Mouse (Mus musculus) kidney, postnatal 0 days (tissue): ENCODE results near the gene Kctd2. TPM values are rescaled to one million over a fixed set of nuclear protein-coding genes. Genes with fewer than 3 reads are reported as not detected.

Experiments used
- ATAC-seq: fragments of 200-750 bp; cut with Nextera tagmentation; replicated peaks from 2 replicates; pipeline ENCODE4 v1.8.0; 2017; ENCODE audit warnings: low read depth, moderate number of reproducible peaks, moderate TSS enrichment, moderate library complexity; ENCODE audit not compliant: low FRiP score
- DNase-seq: peaks from one replicate; pipeline ENCODE4 v3.0.0-alpha.2; 2016; ENCODE audit warnings: low spot score
- H3K27ac ChIP-seq: fragments of 300-500 bp; sonication (generic); 2 replicates; pipeline ENCODE4 v1.5.1; 2014; ENCODE audit warnings: mild to moderate bottlenecking
- H3K27me3 ChIP-seq: fragments of 300-500 bp; sonication (generic); 2 replicates; pipeline ENCODE4 v1.6.1; 2014; ENCODE audit warnings: low read length, mixed read lengths; ENCODE audit not compliant: insufficient read depth
- H3K36me3 ChIP-seq: fragments of 300-500 bp; sonication (generic); 2 replicates; pipeline ENCODE4 v1.6.1; 2014; ENCODE audit warnings: low read length, mixed read lengths; ENCODE audit not compliant: insufficient read depth
- H3K4me1 ChIP-seq: fragments of 300-500 bp; sonication (generic); replicated peaks from 2 replicates; pipeline ENCODE4 v1.6.1; 2014; ENCODE audit warnings: antibody characterized with exemption, low read length, mixed read lengths; ENCODE audit not compliant: insufficient read depth
- H3K4me2 ChIP-seq: fragments of 300-500 bp; sonication (generic); 2 replicates; pipeline ENCODE4 v1.6.1; 2014; ENCODE audit warnings: mild to moderate bottlenecking, low read length, moderate library complexity, mixed read lengths
- H3K4me3 ChIP-seq: fragments of 300-500 bp; sonication (generic); replicated peaks from 2 replicates; pipeline ENCODE4 v1.5.1; 2014; ENCODE audit warnings: low read depth, low read length
- H3K9ac ChIP-seq: fragments of 300-500 bp; sonication (generic); 2 replicates; pipeline ENCODE4 v1.6.1; 2014; ENCODE audit warnings: low read depth, low read length
- H3K9me3 ChIP-seq: fragments of 300-500 bp; sonication (generic); replicated peaks from 2 replicates; pipeline ENCODE4 v1.6.1; 2016; ENCODE audit warnings: low read length, inconsistent platforms, mixed read lengths
- CTCF ChIP-seq: IDR thresholded peaks from 2 replicates; pipeline ENCODE4 v1.5.1; 2016; ENCODE audit warnings: antibody characterized with exemption, low read depth, mild to moderate bottlenecking, moderate library complexity
- WGBS: fragments of 180-500 bp; shearing (Covaris S2); extraction: QIAGEN DNeasy Blood & Tissue Kit; methylation state at CpG from one replicate; pipeline ENCODE4 v1.1.7; 2014; 5-methylcytosine and 5-hydroxymethylcytosine counted together
- polyA plus RNA-seq: library from polyadenylated mRNA; unstranded; fragments of >200 nt; fragmentation: Nextera tagmentation; extraction: Ambion mirVana; gene quantifications from 2 replicates; pipeline ENCODE4 v1.2.1, GENCODE M21; 2015

The Kctd2 gene
- polyA plus RNA-seq, 1 experiment from 2014 or later = 22.2 TPM

DNA sequence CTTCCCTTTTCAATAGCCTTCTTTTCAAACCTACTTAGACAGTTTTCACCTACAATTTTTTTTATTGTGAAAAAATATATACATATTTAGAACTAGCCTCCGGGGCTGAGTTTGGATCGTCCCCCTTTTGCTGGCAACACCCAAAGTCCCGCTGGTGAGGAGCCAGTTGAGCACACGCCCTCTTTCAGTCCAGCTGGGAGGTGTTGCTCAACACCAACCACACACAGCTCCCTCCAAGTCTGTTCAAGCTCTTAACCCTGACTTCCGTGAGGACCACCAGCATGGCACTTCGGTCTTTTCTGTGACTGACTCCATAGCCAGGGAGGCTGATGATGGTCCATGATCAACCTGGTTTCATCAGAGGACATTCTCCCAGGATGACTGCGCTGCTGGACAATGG lies 21.8 kb upstream of the Kctd2 start:
- H3K27ac ChIP-seq = no peak overlapping the region

DNA sequence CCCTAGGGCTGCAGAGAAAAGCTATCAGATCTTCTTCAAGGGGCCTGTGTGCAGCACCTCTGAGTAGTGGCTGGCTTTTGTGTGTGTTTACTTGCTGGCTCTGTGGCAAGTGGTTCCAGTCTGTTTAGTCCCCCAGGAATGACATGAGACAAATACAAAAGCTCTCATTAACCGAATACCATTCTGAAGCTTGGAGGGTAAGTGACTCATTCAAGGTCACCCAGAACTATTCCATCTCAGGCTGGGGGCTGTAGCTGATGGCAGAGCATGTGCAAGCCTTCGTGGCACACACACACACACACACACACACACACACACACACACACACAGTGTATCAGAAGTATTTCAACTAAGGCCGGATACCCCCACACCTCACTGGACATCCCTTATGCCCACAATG lies 19.8 kb upstream of the Kctd2 start:
- Histone ChIP-seq H3K9me3 (no peaks in the 10 kb centered on the region), H3K4me1 (peaks cover 8% of the 10 kb centered on the region; the same call in 1 of the 2 replicates), H3K9ac (no peak overlapping the region), H3K4me3 (no peak overlapping the region), H3K27ac (no peak overlapping the region), H3K4me2 (no peak overlapping the region), H3K36me3 (peaks cover 5% of the 10 kb centered on the region; the same call in 1 of the 2 replicates), H3K27me3 (no peaks in the 10 kb centered on the region)
- DNase-seq (no peak), ATAC-seq (no peak)
- no peak for TF ChIP-seq CTCF
- WGBS = 70% methylated on average over 3 of the region's 3 CpGs

More for the DNA sequence above, 21.8 kb upstream of the Kctd2 start:
- Histone ChIP-seq H3K36me3 (peaks cover 14% of the 10 kb centered on the region; the same call in 1 of the 2 replicates), H3K27me3 (no peaks in the 10 kb centered on the region), H3K4me3 (no peak overlapping the region), H3K9ac (no peak overlapping the region), H3K4me1 (no peaks in the 10 kb centered on the region), H3K4me2 (no peak overlapping the region), H3K9me3 (no peaks in the 10 kb centered on the region)
- no peak for DNase-seq
- TF ChIP-seq CTCF = no peak
- ATAC-seq = no peak
- whole genome bisulfite sequencing = 80% methylated on average over 7 of the region's 7 CpGs

DNA sequence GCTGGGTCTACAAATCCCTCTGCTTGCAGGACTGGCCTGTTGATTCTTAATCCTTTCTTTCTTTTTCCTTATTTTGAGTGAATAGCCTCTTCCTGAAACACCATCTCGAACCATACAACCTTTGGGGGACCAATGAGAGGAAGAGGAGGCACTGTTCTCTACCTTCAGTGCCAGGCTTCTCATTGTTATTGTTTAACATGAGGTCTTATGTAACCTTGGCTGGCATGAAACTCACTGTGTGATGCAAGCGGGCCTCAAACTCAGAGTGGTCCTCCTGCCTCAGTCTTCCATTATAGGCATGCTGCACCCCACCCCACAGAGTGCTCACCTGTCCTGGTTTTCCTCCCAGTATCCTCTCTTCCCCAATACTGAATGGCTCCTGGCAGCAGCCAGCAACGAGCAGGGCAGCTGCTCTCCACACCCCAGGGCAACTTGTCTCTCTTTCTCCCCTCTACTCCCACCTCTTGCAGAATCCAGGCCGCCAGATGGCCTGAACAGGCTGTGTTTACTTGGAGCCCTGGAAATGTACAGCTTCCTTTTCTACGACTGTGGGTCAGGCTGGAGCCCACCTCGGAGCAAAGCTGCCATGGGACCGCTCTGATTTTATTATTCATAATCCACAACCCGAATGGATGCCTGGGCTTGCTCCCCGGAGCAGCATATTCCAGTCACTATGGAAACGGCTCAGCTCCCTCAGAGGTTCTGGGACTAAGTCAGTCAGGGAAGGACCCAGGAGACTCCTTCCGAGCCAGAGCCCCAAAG lies 19.1 kb upstream of the Kctd2 start:
- no peak overlapping the region for H3K9ac ChIP-seq
- WGBS = 45% methylated on average over 11 of the region's 11 CpGs
- ATAC-seq = no peak
- no peaks in the 10 kb centered on the region for H3K9me3 ChIP-seq
- DNase-seq = no peak
- H3K4me3 ChIP-seq = no peak overlapping the region
- 0 out of 2 replicates have a peak, but pooled peaks cover 2% of the 10 kb centered on the region for H3K36me3 ChIP-seq
- H3K27ac ChIP-seq = no peak overlapping the region
- H3K4me2 ChIP-seq = no peak overlapping the region
- H3K27me3 ChIP-seq = no peaks in the 10 kb centered on the region
- H3K4me1 ChIP-seq = peaks cover 8% of the 10 kb centered on the region; the same call in 1 of the 2 replicates
- no peak for TF ChIP-seq CTCF

DNA sequence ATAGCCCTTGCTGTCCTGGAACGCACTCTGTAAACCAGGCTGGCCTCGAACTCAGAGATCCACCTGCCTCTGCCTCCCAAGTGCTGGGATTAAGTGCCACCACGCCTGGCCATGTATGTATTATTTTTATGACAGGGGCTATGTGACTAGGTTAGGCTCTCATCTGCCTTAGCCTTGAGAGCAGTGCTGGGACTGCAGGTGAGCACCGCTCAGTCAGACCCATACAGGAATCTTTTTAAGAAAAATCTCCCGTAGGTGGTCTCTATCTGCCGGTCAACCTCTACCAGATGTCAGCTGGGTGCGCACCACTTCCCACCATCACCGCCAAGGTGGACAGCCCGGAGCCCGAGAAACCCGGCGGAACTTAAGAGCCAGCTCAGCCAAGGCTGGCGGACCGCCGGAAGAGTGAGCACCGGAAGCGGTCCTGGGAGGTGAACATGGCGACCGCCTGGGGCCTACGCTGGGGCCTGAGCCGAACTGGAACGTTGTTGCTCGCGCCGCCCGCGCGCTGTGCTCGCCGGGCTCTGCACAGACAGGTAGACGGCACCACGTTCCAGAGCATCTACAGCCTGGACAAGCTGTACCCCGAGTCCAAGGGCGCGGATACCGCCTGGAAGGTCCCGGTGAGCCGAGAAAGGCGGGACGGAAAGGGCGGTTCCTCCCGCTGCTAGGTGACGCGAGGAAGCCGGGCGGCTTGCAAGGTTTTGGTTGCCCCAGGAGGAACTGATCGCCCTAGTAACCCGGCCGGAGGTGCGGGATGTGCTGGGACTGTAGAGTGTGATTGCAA lies 16.4 kb upstream of the Kctd2 start, which contains the start of gene Mrpl58:
Gene Mrpl58 (plus strand): TSS at position 415 of the 787 bp plus-strand sequence.
- no peak for TF ChIP-seq CTCF
- Histone ChIP-seq H3K27ac (peak within 1 kb of the TSS; percentile 82), H3K9ac (peak within 1 kb of the TSS; percentile 92), H3K4me1 (peaks cover 8% of the 10 kb centered on the region; the same call in 1 of the 2 replicates), H3K27me3 (no peaks in the 10 kb centered on the region), H3K4me3 (peak within 1 kb of the TSS; percentile 84), H3K4me2 (peak within 1 kb of the TSS; percentile 90), H3K36me3 (0 out of 2 replicates have a peak, but pooled peaks cover 6% of the 10 kb centered on the region), H3K9me3 (no peaks in the 10 kb centered on the region)
- WGBS = 2% methylated on average over 50 of the region's 50 CpGs
- ATAC-seq = peak; percentile 87
- peak; percentile 91 for DNase-seq

GRCm38 (mm10) chr11:115405723-115406122 lies 14.2 kb upstream of the Kctd2 start:
- Histone ChIP-seq H3K9ac (no peak overlapping the region), H3K27ac (no peak overlapping the region), H3K36me3 (0 out of 2 replicates have a peak, but pooled peaks cover 6% of the 10 kb centered on the region), H3K4me3 (no peak overlapping the region), H3K9me3 (no peaks in the 10 kb centered on the region), H3K4me1 (peaks cover 8% of the 10 kb centered on the region; the same call in 1 of the 2 replicates), H3K4me2 (no peak overlapping the region), H3K27me3 (no peaks in the 10 kb centered on the region)
- TF ChIP-seq CTCF = no peak
- ATAC-seq (no peak), DNase-seq (no peak)
- 98% methylated on average over 6 of the region's 6 CpGs for WGBS

GRCm38 (mm10) chr11:115406858-115407401 lies 13.0 kb upstream of the Kctd2 start:
- Histone ChIP-seq H3K9ac (no peak overlapping the region), H3K4me3 (no peak overlapping the region), H3K9me3 (no peaks in the 10 kb centered on the region), H3K27me3 (no peaks in the 10 kb centered on the region), H3K4me1 (peaks cover 8% of the 10 kb centered on the region; the same call in 1 of the 2 replicates), H3K27ac (no peak overlapping the region), H3K36me3 (0 out of 2 replicates have a peak, but pooled peaks cover 6% of the 10 kb centered on the region), H3K4me2 (no peak overlapping the region)
- TF ChIP-seq CTCF = no peak
- DNase-seq (no peak), ATAC-seq (no peak)
- 92% methylated on average over 17 of the region's 17 CpGs for WGBS
